Mouse (Mus musculus): ENCODE results near the gene Hpse2.

Hpse2 gene

GRCm38 (mm10) chr19:42817761-42818160 lies 570.4 kb downstream of the Hpse2 start:
- Histone ChIP-seq H3K27me3 (ENCODE audit: insufficient read depth, low read length) (no peaks in the 10 kb centered on the region), H3K4me3 (replicated peaks; ENCODE audit: low read length) (no peak overlapping the region), H3K9me3 (ENCODE audit: low read length) (no peaks in the 10 kb centered on the region), H3K4me1 (replicated peaks; ENCODE audit: low read depth, low read length) (no peaks in the 10 kb centered on the region), H3K36me3 (ENCODE audit: insufficient read depth, low read length) (no peaks in the 10 kb centered on the region)
- TF ChIP-seq POU5F1 (IDR thresholded peaks at IDR 0.05; ENCODE audit: borderline replicate concordance, low read length) (no peak), CTCF (conservative IDR thresholded peaks at IDR 0.05; ENCODE audit: low read length) (no peak), NANOG (IDR thresholded peaks at IDR 0.05; ENCODE audit: borderline replicate concordance, low read length) (no peak)

- Histone ChIP-seq H3K36me3 (ENCODE audit: insufficient read depth, low read length) (no peaks in the 10 kb centered on the region), H3K27me3 (ENCODE audit: insufficient read depth, low read length) (no peaks in the 10 kb centered on the region), H3K9me3 (ENCODE audit: low read length) (no peaks in the 10 kb centered on the region), H3K4me3 (replicated peaks; ENCODE audit: low read length) (no peak overlapping the region), H3K4me1 (replicated peaks; ENCODE audit: low read depth, low read length) (no peaks in the 10 kb centered on the region)
- TF ChIP-seq NANOG (IDR thresholded peaks at IDR 0.05; ENCODE audit: borderline replicate concordance, low read length), result no peak
- no peak for TF ChIP-seq CTCF (conservative IDR thresholded peaks at IDR 0.05; ENCODE audit: low read length)
- no peak for TF ChIP-seq POU5F1 (IDR thresholded peaks at IDR 0.05; ENCODE audit: borderline replicate concordance, low read length)
These were observed 571.9 kb downstream of the Hpse2 start for GRCm38 (mm10) chr19:42816261-42816660.

GRCm38 (mm10) chr19:42810140-42810539 lies 578.0 kb downstream of the Hpse2 start:
- H3K4me1 ChIP-seq (replicated peaks; ENCODE audit: low read depth, low read length), result no peaks in the 10 kb centered on the region
- H3K27me3 ChIP-seq (ENCODE audit: insufficient read depth, low read length), result no peaks in the 10 kb centered on the region
- no peak overlapping the region for H3K4me3 ChIP-seq (replicated peaks; ENCODE audit: low read length)
- H3K9me3 ChIP-seq (ENCODE audit: low read length), result no peaks in the 10 kb centered on the region
- no peaks in the 10 kb centered on the region for H3K36me3 ChIP-seq (ENCODE audit: insufficient read depth, low read length)
- TF ChIP-seq POU5F1 (IDR thresholded peaks at IDR 0.05; ENCODE audit: borderline replicate concordance, low read length) (no peak), NANOG (IDR thresholded peaks at IDR 0.05; ENCODE audit: borderline replicate concordance, low read length) (no peak), CTCF (conservative IDR thresholded peaks at IDR 0.05; ENCODE audit: low read length) (no peak)

GRCm38 (mm10) chr19:42809491-42809890 lies 578.7 kb downstream of the Hpse2 start:
- TF ChIP-seq CTCF (conservative IDR thresholded peaks at IDR 0.05; ENCODE audit: low read length), result no peak
- TF ChIP-seq NANOG (IDR thresholded peaks at IDR 0.05; ENCODE audit: borderline replicate concordance, low read length), result no peak
- TF ChIP-seq POU5F1 (IDR thresholded peaks at IDR 0.05; ENCODE audit: borderline replicate concordance, low read length), result no peak
- H3K9me3 ChIP-seq (ENCODE audit: low read length), result no peaks in the 10 kb centered on the region

GRCm38 (mm10) chr19:42797866-42798265 lies 590.3 kb downstream of the Hpse2 start:
- Histone ChIP-seq H3K9me3 (ENCODE audit: low read length) (no peaks in the 10 kb centered on the region), H3K4me3 (replicated peaks; ENCODE audit: low read length) (no peak overlapping the region), H3K27me3 (ENCODE audit: insufficient read depth, low read length) (peaks cover 24% of the 10 kb centered on the region), H3K4me1 (replicated peaks; ENCODE audit: low read depth, low read length) (peaks cover 7% of the 10 kb centered on the region), H3K36me3 (ENCODE audit: insufficient read depth, low read length) (no peaks in the 10 kb centered on the region)
- no peak for TF ChIP-seq POU5F1 (IDR thresholded peaks at IDR 0.05; ENCODE audit: borderline replicate concordance, low read length)
- TF ChIP-seq CTCF (conservative IDR thresholded peaks at IDR 0.05; ENCODE audit: low read length), result no peak
- no peak for TF ChIP-seq NANOG (IDR thresholded peaks at IDR 0.05; ENCODE audit: borderline replicate concordance, low read length)

More at GRCm38 (mm10) chr19:42809491-42809890, 578.7 kb downstream of the Hpse2 start:
- no peak overlapping the region for H3K4me3 ChIP-seq (replicated peaks; ENCODE audit: low read length)
- no peaks in the 10 kb centered on the region for H3K4me1 ChIP-seq (replicated peaks; ENCODE audit: low read depth, low read length)
- H3K27me3 ChIP-seq (ENCODE audit: insufficient read depth, low read length), result no peaks in the 10 kb centered on the region
- no peaks in the 10 kb centered on the region for H3K36me3 ChIP-seq (ENCODE audit: insufficient read depth, low read length)

GRCm38 (mm10) chr19:42795801-42796200 lies 592.4 kb downstream of the Hpse2 start:
- Histone ChIP-seq H3K4me1 (replicated peaks; ENCODE audit: low read depth, low read length) (peaks cover 7% of the 10 kb centered on the region), H3K27me3 (ENCODE audit: insufficient read depth, low read length) (peaks cover 33% of the 10 kb centered on the region), H3K4me3 (replicated peaks; ENCODE audit: low read length) (peak overlapping the region; percentile 75), H3K36me3 (ENCODE audit: insufficient read depth, low read length) (no peaks in the 10 kb centered on the region), H3K9me3 (ENCODE audit: low read length) (no peaks in the 10 kb centered on the region)
- no peak for TF ChIP-seq NANOG (IDR thresholded peaks at IDR 0.05; ENCODE audit: borderline replicate concordance, low read length)
- no peak for TF ChIP-seq CTCF (conservative IDR thresholded peaks at IDR 0.05; ENCODE audit: low read length)
- TF ChIP-seq POU5F1 (IDR thresholded peaks at IDR 0.05; ENCODE audit: borderline replicate concordance, low read length), result no peak

GRCm38 (mm10) chr19:42794914-42795613 lies 593.1 kb downstream of the Hpse2 start:
- no peak for TF ChIP-seq POU5F1 (IDR thresholded peaks at IDR 0.05; ENCODE audit: borderline replicate concordance, low read length)
- TF ChIP-seq CTCF (conservative IDR thresholded peaks at IDR 0.05; ENCODE audit: low read length), result peak; percentile 71
- H3K27me3 ChIP-seq (ENCODE audit: insufficient read depth, low read length), result peaks cover 36% of the 10 kb centered on the region
- peaks cover 7% of the 10 kb centered on the region for H3K4me1 ChIP-seq (replicated peaks; ENCODE audit: low read depth, low read length)
- H3K36me3 ChIP-seq (ENCODE audit: insufficient read depth, low read length), result no peaks in the 10 kb centered on the region
- H3K9me3 ChIP-seq (ENCODE audit: low read length), result no peaks in the 10 kb centered on the region
- H3K4me3 ChIP-seq (replicated peaks; ENCODE audit: low read length), result peak overlapping the region; percentile 75

- TF ChIP-seq NANOG (IDR thresholded peaks at IDR 0.05; ENCODE audit: borderline replicate concordance, low read length) (no peak), CTCF (conservative IDR thresholded peaks at IDR 0.05; ENCODE audit: low read length) (no peak), POU5F1 (IDR thresholded peaks at IDR 0.05; ENCODE audit: borderline replicate concordance, low read length) (no peak)
- no peak overlapping the region for H3K4me3 ChIP-seq (replicated peaks; ENCODE audit: low read length)
- peaks cover 31% of the 10 kb centered on the region for H3K27me3 ChIP-seq (ENCODE audit: insufficient read depth, low read length)
These were observed 599.8 kb downstream of the Hpse2 start for GRCm38 (mm10) chr19:42788311-42788710.

More at GRCm38 (mm10) chr19:42788311-42788710, 599.8 kb downstream of the Hpse2 start:
- peaks cover 22% of the 10 kb centered on the region for H3K4me1 ChIP-seq (replicated peaks; ENCODE audit: low read depth, low read length)
- H3K9me3 ChIP-seq (ENCODE audit: low read length), result no peaks in the 10 kb centered on the region
- H3K36me3 ChIP-seq (ENCODE audit: insufficient read depth, low read length), result no peaks in the 10 kb centered on the region

Measured in E14TG2a.4 (cell line).